Mouse (Mus musculus): ENCODE results near the gene Lck.

Lck gene

GRCm38 (mm10) chr4:129573430-129573829 lies at the start of gene Lck:
Gene Lck (minus strand): TSS chr4:129573641.
- no peak for DNase-seq (ENCODE audit: low spot score in 2 of 2)

- DNase-seq (ENCODE audit: low spot score in 2 of 2): no peak
These were observed 49.5 kb upstream of the Lck start for GRCm38 (mm10) chr4:129622803-129623535.

- DNase-seq (ENCODE audit: low spot score in 2 of 2): no peak
These were observed 48.8 kb upstream of the Lck start for GRCm38 (mm10) chr4:129622120-129622802.

GRCm38 (mm10) chr4:129621283-129621841 lies 47.9 kb upstream of the Lck start:
- no peak for DNase-seq (ENCODE audit: low spot score in 2 of 2)

- DNase-seq (ENCODE audit: low spot score in 2 of 2): no peak
These were observed 47.2 kb upstream of the Lck start for GRCm38 (mm10) chr4:129620419-129621282.

- peak; percentile 95 to 96 for DNase-seq (ENCODE audit: low spot score in 2 of 2)
These were observed 45.6 kb upstream of the Lck start, which contains the start of gene Iqcc for GRCm38 (mm10) chr4:129618786-129619691. Gene Iqcc (minus strand): TSS chr4:129619099.

- no peak for DNase-seq (ENCODE audit: low spot score in 2 of 2)
These were observed 44.6 kb upstream of the Lck start for GRCm38 (mm10) chr4:129618031-129618430.

GRCm38 (mm10) chr4:129617121-129617641 lies 43.7 kb upstream of the Lck start:
- no peak for DNase-seq (ENCODE audit: low spot score in 2 of 2)

- DNase-seq (ENCODE audit: low spot score in 2 of 2): no peak
These were observed 43.2 kb upstream of the Lck start for GRCm38 (mm10) chr4:129616631-129617030.

- DNase-seq (ENCODE audit: low spot score in 2 of 2): no peak
These were observed 42.4 kb upstream of the Lck start for GRCm38 (mm10) chr4:129615801-129616290.

- DNase-seq (ENCODE audit: low spot score in 2 of 2): no peak
These were observed 40.7 kb upstream of the Lck start, which contains the start of gene Dcdc2b for GRCm38 (mm10) chr4:129614093-129614492. Gene Dcdc2b (minus strand): TSS chr4:129614257.

GRCm38 (mm10) chr4:129610472-129610871 lies 37.0 kb upstream of the Lck start:
- DNase-seq (ENCODE audit: low spot score in 2 of 2): no peak

GRCm38 (mm10) chr4:129610026-129610425 lies 36.6 kb upstream of the Lck start:
- DNase-seq (ENCODE audit: low spot score in 2 of 2): no peak

GRCm38 (mm10) chr4:129609139-129609631 lies 35.7 kb upstream of the Lck start:
- no peak for DNase-seq (ENCODE audit: low spot score in 2 of 2)

GRCm38 (mm10) chr4:129608426-129609025 lies 35.1 kb upstream of the Lck start:
- DNase-seq (ENCODE audit: low spot score in 2 of 2): peak; percentile 55 to 75

GRCm38 (mm10) chr4:129600233-129601158 lies 27.1 kb upstream of the Lck start, which contains the start of the genes Eif3i and Tmem234:
Gene Eif3i (minus strand): TSS chr4:129600648.
Gene Tmem234 (plus strand): TSS chr4:129600668.
- DNase-seq (ENCODE audit: low spot score in 2 of 2): peak; percentile 80 to 82

- no peak for DNase-seq (ENCODE audit: low spot score in 2 of 2)
These were observed 15.4 kb upstream of the Lck start for GRCm38 (mm10) chr4:129588865-129589264.

GRCm38 (mm10) chr4:129586943-129587342 lies 13.5 kb upstream of the Lck start:
- DNase-seq (ENCODE audit: low spot score in 2 of 2): no peak

Data from right cerebral cortex, postnatal 36 days (tissue).